Mouse (Mus musculus) forebrain, embryonic 14.5 days (tissue): ENCODE measurements around the gene Olfr1369-ps1. TPM values are rescaled to one million over a fixed set of nuclear protein-coding genes. Genes with fewer than 3 reads are reported as not detected.
"Not testable (repeated sequence)": the region's sequence is repeated elsewhere in the genome, so short reads cannot be mapped to it uniquely, and the experiment has no call there.

Experiments
- ATAC-seq: fragments of 200-750 bp; cut with Nextera tagmentation; 2 replicates; pipeline ENCODE4 v1.8.0; 2017; ENCODE audit warnings: mild to moderate bottlenecking, moderate library complexity
- DNase-seq: peaks from one replicate; pipeline ENCODE4 v3.0.0-alpha.2; 2015; ENCODE audit warnings: low spot score
- H3K27ac ChIP-seq: fragments of 300-500 bp; sonication (generic); 2 replicates; pipeline ENCODE4 v1.5.1; 2014; ENCODE audit warnings: low read depth, mild to moderate bottlenecking, control low read depth, low read length, moderate library complexity
- H3K27me3 ChIP-seq: fragments of 300-500 bp; sonication (generic); replicated peaks from 2 replicates; pipeline ENCODE4 v1.6.1; 2014; ENCODE audit warnings: low read length, control low read depth, mixed read lengths; ENCODE audit not compliant: control insufficient read depth, insufficient read depth
- H3K36me3 ChIP-seq: fragments of 300-500 bp; sonication (generic); 2 replicates; pipeline ENCODE4 v1.6.1; 2014; ENCODE audit warnings: low read length, control low read depth; ENCODE audit not compliant: control insufficient read depth, insufficient read depth
- H3K4me1 ChIP-seq: fragments of 300-500 bp; sonication (generic); 2 replicates; pipeline ENCODE4 v1.6.1; 2014; ENCODE audit warnings: antibody characterized with exemption, low read length, control low read depth; ENCODE audit not compliant: control insufficient read depth, insufficient read depth
- H3K4me2 ChIP-seq: fragments of 300-500 bp; sonication (generic); 2 replicates; pipeline ENCODE4 v1.6.1; 2014; ENCODE audit warnings: mild to moderate bottlenecking, control low read depth, low read length
- H3K4me3 ChIP-seq: fragments of 300-500 bp; sonication (generic); 2 replicates; pipeline ENCODE4 v1.5.1; 2014; ENCODE audit warnings: low read depth, low read length, control low read depth
- H3K9ac ChIP-seq: fragments of 300-500 bp; sonication (generic); 2 replicates; pipeline ENCODE4 v1.6.1; 2014; ENCODE audit warnings: mild to moderate bottlenecking, low read length, control low read depth, moderate library complexity
- H3K9me3 ChIP-seq: fragments of 300-500 bp; sonication (generic); replicated peaks from 2 replicates; pipeline ENCODE4 v1.6.1; 2016; ENCODE audit warnings: low read length, control low read depth, mixed read lengths; ENCODE audit not compliant: control insufficient read depth
- WGBS: fragments of 180-500 bp; shearing (Covaris S2); extraction: QIAGEN DNeasy Blood & Tissue Kit; methylation state at CpG from one replicate; pipeline ENCODE4 v1.1.7; 2014; 5-methylcytosine and 5-hydroxymethylcytosine counted together
- polyA plus RNA-seq: library from polyadenylated mRNA; unstranded; fragments of >200 nt; fragmentation: Nextera tagmentation; extraction: Ambion mirVana; gene quantifications from 2 replicates; pipeline ENCODE4 v1.2.1, GENCODE M21; 2014

The Olfr1369-ps1 gene
- polyA plus RNA-seq, result not detected in 2 replicates

GRCm38 (mm10) chr13:21111183-21111582, at the start of gene Olfr1369-ps1:
TSS of gene Olfr1369-ps1 (plus strand) at chr13:21111483.
- H3K36me3 ChIP-seq, H3K9ac ChIP-seq, H3K4me2 ChIP-seq, H3K27ac ChIP-seq, ATAC-seq, H3K4me3 ChIP-seq, DNase-seq, H3K27me3 ChIP-seq, H3K9me3 ChIP-seq, H3K4me1 ChIP-seq: not testable (repeated sequence)
- WGBS, result 60% methylated on average over 3 of the region's 3 CpGs

DNA sequence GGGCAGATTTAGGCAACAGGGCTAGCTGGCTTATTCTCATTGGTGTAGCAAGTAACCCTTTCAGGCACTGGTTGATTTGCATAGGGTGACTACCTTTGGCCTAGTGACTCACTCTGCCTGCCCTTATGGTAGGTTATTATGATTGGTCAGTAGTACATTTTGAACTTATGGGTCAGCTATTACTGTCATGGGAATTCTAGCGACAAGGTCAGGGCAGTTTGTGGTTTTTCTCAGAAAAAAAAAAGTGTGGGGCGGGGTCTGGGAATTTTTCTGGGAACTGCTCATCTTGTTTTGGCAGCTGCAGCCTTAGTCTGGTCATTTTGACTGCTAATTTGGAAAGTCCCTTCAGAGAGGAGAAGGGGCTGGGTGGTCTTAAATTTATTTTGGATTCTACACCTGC, 45.3 kb upstream of the Olfr1369-ps1 start:
- Histone ChIP-seq H3K9me3 (no peaks in the 10 kb centered on the region), H3K36me3 (no peaks in the 10 kb centered on the region), H3K27ac (no peak overlapping the region), H3K4me3 (no peak overlapping the region), H3K4me2 (no peak overlapping the region), H3K4me1 (no peaks in the 10 kb centered on the region), H3K9ac (no peak overlapping the region), H3K27me3 (no peaks in the 10 kb centered on the region)
- DNase-seq (no peak), ATAC-seq (no peak)
- WGBS, result 88% methylated on average over 2 of the region's 2 CpGs

GRCm38 (mm10) chr13:21074847-21075246, 36.4 kb upstream of the Olfr1369-ps1 start, which contains the start of gene Olfr1370:
TSS of gene Olfr1370 (minus strand) at chr13:21074947.
- Histone ChIP-seq H3K4me1 (no peaks in the 10 kb centered on the region), H3K9ac (no peak within 1 kb of the TSS), H3K4me3 (no peak within 1 kb of the TSS), H3K36me3 (no peaks in the 10 kb centered on the region), H3K9me3 (no peaks in the 10 kb centered on the region), H3K27ac (no peak within 1 kb of the TSS), H3K4me2 (no peak within 1 kb of the TSS), H3K27me3 (no peaks in the 10 kb centered on the region)
- 83% methylated on average over 3 of the region's 3 CpGs for WGBS
- ATAC-seq (no peak), DNase-seq (no peak)

DNA sequence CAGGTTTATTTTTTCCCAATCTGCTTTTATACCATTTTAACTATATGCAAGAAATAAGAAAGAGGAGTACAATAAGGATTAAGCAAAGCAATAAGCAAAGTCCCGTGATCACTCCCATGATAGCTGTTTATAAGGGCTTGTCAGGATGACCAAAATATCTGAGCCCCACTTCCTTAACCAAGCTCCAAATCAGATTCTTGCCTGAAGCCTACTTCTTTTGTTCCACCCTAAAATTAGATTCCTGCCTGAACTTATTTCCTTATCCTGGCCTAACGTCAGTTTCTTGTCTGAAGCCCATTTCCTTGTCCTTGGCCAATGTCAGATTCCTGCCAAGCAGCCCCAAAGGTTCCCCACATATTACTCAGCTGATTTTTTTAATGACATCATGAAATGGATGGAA, 28.6 kb upstream of the Olfr1369-ps1 start:
- ATAC-seq (no peak), DNase-seq (no peak)
- 86% methylated on average over 2 of the region's 2 CpGs for WGBS
- Histone ChIP-seq H3K36me3 (no peaks in the 10 kb centered on the region), H3K9me3 (no peaks in the 10 kb centered on the region), H3K4me1 (no peaks in the 10 kb centered on the region), H3K9ac (no peak overlapping the region), H3K4me2 (no peak overlapping the region), H3K27ac (no peak overlapping the region), H3K4me3 (no peak overlapping the region), H3K27me3 (no peaks in the 10 kb centered on the region)

GRCm38 (mm10) chr13:21109759-21110158, 1.5 kb upstream of the Olfr1369-ps1 start:
- DNase-seq (no peak), ATAC-seq (no peak)
- no peaks in the 10 kb centered on the region for H3K4me1 ChIP-seq
- no peak overlapping the region for H3K4me2 ChIP-seq
- no peaks in the 10 kb centered on the region for H3K27me3 ChIP-seq
- no peaks in the 10 kb centered on the region for H3K36me3 ChIP-seq
- H3K4me3 ChIP-seq, result no peak overlapping the region
- no peak overlapping the region for H3K27ac ChIP-seq
- H3K9me3 ChIP-seq, result no peaks in the 10 kb centered on the region
- 97% methylated on average over 3 of the region's 3 CpGs for WGBS
- no peak overlapping the region for H3K9ac ChIP-seq

GRCm38 (mm10) chr13:21110441-21110840, 842 bp upstream of the Olfr1369-ps1 start:
- Histone ChIP-seq H3K9me3 (no peaks in the 10 kb centered on the region), H3K4me2 (no peak overlapping the region), H3K9ac (no peak overlapping the region), H3K4me3 (no peak overlapping the region), H3K27ac (no peak overlapping the region), H3K4me1 (no peaks in the 10 kb centered on the region), H3K36me3 (no peaks in the 10 kb centered on the region), H3K27me3 (no peaks in the 10 kb centered on the region)
- WGBS, result 94% methylated on average over 6 of the region's 6 CpGs
- DNase-seq (no peak), ATAC-seq (no peak)

- Histone ChIP-seq H3K9ac (no peak overlapping the region), H3K4me2 (no peak overlapping the region), H3K4me3 (no peak overlapping the region), H3K9me3 (no peaks in the 10 kb centered on the region), H3K27ac (no peak overlapping the region), H3K36me3 (no peaks in the 10 kb centered on the region), H3K4me1 (no peaks in the 10 kb centered on the region), H3K27me3 (no peaks in the 10 kb centered on the region)
- no peak for ATAC-seq
- WGBS, result 89% methylated on average over 4 of the region's 4 CpGs
- DNase-seq, result no peak
These were observed 2.8 kb downstream of the Olfr1369-ps1 start for GRCm38 (mm10) chr13:21114121-21114520.

DNA sequence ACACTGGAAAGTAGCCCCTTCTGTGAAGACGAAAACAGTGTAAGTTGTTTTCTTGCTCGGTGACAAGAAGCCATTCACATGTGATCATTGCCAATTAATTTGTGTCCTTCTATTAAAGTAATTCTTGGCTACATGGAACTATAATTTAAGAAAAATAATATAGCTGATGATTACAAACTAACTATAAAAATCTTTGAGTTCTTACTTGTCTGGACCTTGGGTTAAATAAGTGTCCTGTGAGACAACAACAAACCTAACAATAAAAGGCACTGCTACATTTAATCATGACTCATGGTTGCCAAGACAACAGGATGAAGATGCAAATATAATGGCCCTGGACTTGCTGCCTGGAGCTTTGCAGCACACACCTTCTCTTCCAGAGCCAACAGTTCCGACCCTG, 18.1 kb downstream of the Olfr1369-ps1 start, which contains the start of gene Olfr263:
Olfr263 (plus strand) TSS at position 301 of the 400 bp plus-strand sequence.
- H3K36me3 ChIP-seq, H3K27me3 ChIP-seq, H3K4me1 ChIP-seq, H3K9ac ChIP-seq, H3K27ac ChIP-seq, H3K4me2 ChIP-seq, H3K9me3 ChIP-seq, ATAC-seq, DNase-seq, H3K4me3 ChIP-seq: not testable (repeated sequence)
- WGBS, result 72% methylated on average over 3 of the region's 3 CpGs

GRCm38 (mm10) chr13:21142421-21142820, 31.1 kb downstream of the Olfr1369-ps1 start:
- WGBS, result 54% methylated on average over 8 of the region's 8 CpGs
- ATAC-seq, result no peak
- H3K4me2 ChIP-seq, result no peak overlapping the region

More at GRCm38 (mm10) chr13:21142421-21142820, 31.1 kb downstream of the Olfr1369-ps1 start:
- Histone ChIP-seq H3K4me1 (no peaks in the 10 kb centered on the region), H3K9me3 (no peaks in the 10 kb centered on the region), H3K9ac (no peak overlapping the region), H3K36me3 (no peaks in the 10 kb centered on the region), H3K27me3 (no peaks in the 10 kb centered on the region), H3K4me3 (no peak overlapping the region), H3K27ac (no peak overlapping the region)
- no peak for DNase-seq
